Mouse (Mus musculus) midbrain, embryonic 11.5 days (tissue): ENCODE measurements at regions not wholly inside any gene's neighbourhood (a gene's known extent, or its start where the extent isn't known, plus 50 kb on each side); places are given as distances from the start of the nearest gene placed in this dataset.

ENCODE experiments used
- ATAC-seq: fragments of 200-750 bp; cut with Nextera tagmentation; 2 replicates; pipeline ENCODE4 v1.8.0; 2017; ENCODE audit warnings: moderate TSS enrichment, moderate library complexity; ENCODE audit not compliant: low FRiP score
- DNase-seq: peaks from one replicate; pipeline ENCODE4 v3.0.0; 2015; ENCODE audit warnings: low spot score; ENCODE audit errors: missing footprints
- H3K27ac ChIP-seq: fragments of 300-500 bp; sonication (generic); 2 replicates; pipeline ENCODE4 v1.5.1; 2014; ENCODE audit warnings: low read depth, low read length
- H3K27me3 ChIP-seq: fragments of 300-500 bp; sonication (generic); 2 replicates; pipeline ENCODE4 v1.6.1; 2014; ENCODE audit warnings: mild to moderate bottlenecking, low read length, moderate library complexity, mixed read lengths; ENCODE audit not compliant: control insufficient read depth, insufficient read depth
- H3K36me3 ChIP-seq: fragments of 300-500 bp; sonication (generic); 2 replicates; pipeline ENCODE4 v1.6.1; 2014; ENCODE audit warnings: mild to moderate bottlenecking, low read length, moderate library complexity, mixed read lengths; ENCODE audit not compliant: control insufficient read depth, insufficient read depth
- H3K4me1 ChIP-seq: fragments of 300-500 bp; sonication (generic); 2 replicates; pipeline ENCODE4 v1.6.1; 2014; ENCODE audit warnings: low read length; ENCODE audit not compliant: control insufficient read depth, insufficient read depth
- H3K4me2 ChIP-seq: fragments of 300-500 bp; sonication (generic); 2 replicates; pipeline ENCODE4 v1.6.1; 2014; ENCODE audit warnings: mild to moderate bottlenecking, moderate library complexity
- H3K4me3 ChIP-seq: fragments of 300-500 bp; sonication (generic); 2 replicates; pipeline ENCODE4 v1.5.1; 2014; ENCODE audit warnings: low read depth, low read length
- H3K9ac ChIP-seq: fragments of 300-500 bp; sonication (generic); 2 replicates; pipeline ENCODE4 v1.6.1; 2014; ENCODE audit warnings: low read length
- H3K9me3 ChIP-seq: fragments of 300-500 bp; sonication (generic); 2 replicates; pipeline ENCODE4 v1.6.1; 2016; ENCODE audit warnings: low read length; ENCODE audit not compliant: control insufficient read depth
- WGBS: fragments of 180-500 bp; shearing (Covaris S2); extraction: QIAGEN DNeasy Blood & Tissue Kit; methylation state at CpG from one replicate; pipeline ENCODE4 v1.1.7; 2014; 5-methylcytosine and 5-hydroxymethylcytosine counted together

DNA sequence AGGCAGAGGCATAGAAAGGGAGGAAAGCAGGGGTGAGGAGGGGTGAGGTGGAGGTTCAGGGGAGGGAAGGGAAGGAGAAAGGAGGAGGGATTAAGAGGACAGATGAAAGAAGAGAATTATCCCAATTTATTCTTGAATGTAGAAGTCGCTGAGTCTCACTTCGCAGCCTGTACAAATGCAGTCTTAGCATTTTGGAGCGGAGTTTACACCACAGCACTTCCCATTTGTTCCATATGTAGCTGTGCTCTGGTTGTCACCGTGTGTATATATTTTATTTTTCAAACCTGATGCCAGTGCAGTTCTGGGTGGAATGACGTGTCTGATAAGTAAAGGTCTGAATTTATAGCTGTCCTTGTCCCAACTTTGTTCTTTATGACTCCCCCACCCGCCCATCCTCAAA is 105.2 kb downstream of the Spata19 start:
- WGBS = 65% methylated on average over 6 of the region's 6 CpGs
- ATAC-seq = no peak
- Histone ChIP-seq H3K9me3 (no peaks in the 10 kb centered on the region), H3K4me1 (peaks cover 3% of the 10 kb centered on the region; the same call in 1 of the 2 replicates), H3K27me3 (no peaks in the 10 kb centered on the region), H3K36me3 (no peaks in the 10 kb centered on the region), H3K4me2 (no peak overlapping the region), H3K4me3 (no peak overlapping the region), H3K9ac (no peak overlapping the region), H3K27ac (no peak overlapping the region)
- no peak for DNase-seq

DNA sequence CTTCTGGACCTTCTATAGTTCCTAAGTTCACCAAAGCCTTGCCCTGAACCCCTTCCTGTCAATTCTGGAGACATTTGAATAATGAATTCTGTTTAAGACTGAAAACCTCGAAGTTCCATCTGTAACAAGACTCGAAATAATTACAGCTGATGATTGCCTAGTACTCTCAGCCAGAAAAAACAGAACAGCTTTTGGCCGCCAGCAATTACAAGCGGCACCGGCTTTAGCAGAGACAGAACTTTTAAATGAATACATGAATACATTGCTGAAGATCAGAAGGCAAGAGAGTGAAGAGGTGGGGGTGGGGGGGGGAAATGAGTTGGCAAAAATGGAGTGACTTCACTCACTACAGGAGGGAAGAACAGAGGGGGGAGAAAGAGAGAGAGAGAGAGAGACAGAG is 112.6 kb downstream of the Spata19 start:
- Histone ChIP-seq H3K4me2 (no peak overlapping the region), H3K27ac (no peak overlapping the region), H3K4me1 (no peaks in the 10 kb centered on the region), H3K9ac (no peak overlapping the region), H3K9me3 (no peaks in the 10 kb centered on the region), H3K36me3 (no peaks in the 10 kb centered on the region), H3K27me3 (no peaks in the 10 kb centered on the region), H3K4me3 (no peak overlapping the region)
- 89% methylated on average over 5 of the region's 5 CpGs for WGBS
- DNase-seq (no peak), ATAC-seq (no peak)

DNA sequence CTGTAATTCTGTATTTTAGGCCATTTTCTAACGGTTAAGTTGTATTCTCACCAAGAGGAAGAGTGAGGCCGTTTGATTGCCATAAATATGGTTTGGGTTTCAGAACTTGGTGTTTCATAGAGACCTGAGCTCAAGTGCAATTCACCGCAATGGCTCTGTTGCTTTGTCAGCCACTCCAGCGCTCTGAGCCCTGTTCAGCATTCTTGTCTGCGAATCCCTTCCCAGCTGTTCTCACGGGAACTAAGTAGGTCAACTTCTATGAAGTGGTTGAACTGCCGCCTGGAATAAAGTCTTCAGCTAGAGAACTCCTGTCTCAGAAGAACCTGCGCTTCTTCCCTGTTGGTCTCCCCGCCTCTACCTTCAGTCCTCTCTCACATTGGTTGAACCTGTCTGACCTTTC is 113.1 kb downstream of the Spata19 start:
- no peaks in the 10 kb centered on the region for H3K4me1 ChIP-seq
- H3K9ac ChIP-seq = no peak overlapping the region
- ATAC-seq (no peak), DNase-seq (no peak)
- H3K4me2 ChIP-seq = no peak overlapping the region
- H3K9me3 ChIP-seq = no peaks in the 10 kb centered on the region
- WGBS = 91% methylated on average over 9 of the region's 9 CpGs
- H3K36me3 ChIP-seq = no peaks in the 10 kb centered on the region
- H3K27me3 ChIP-seq = no peaks in the 10 kb centered on the region
- H3K4me3 ChIP-seq = no peak overlapping the region
- H3K27ac ChIP-seq = no peak overlapping the region

DNA sequence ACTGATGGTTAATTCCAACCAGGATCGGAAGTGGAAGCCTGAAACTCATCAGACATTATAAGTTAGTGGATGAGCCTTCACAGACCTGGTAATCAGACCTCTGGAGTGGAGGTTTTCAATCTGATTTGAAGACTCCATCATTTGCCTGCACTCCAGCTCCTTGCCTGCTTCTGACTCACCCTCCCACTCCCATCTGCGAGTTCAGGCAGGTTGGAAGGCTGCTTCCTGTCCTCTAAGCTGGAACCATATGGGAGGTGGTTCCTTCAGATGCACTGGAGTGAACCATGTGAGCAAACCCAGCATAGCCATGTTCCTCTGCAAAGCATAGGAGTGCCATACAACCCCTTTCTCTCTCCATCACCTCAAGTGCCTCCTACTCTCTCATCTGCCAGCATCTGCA is 114.6 kb downstream of the Spata19 start:
- WGBS = 73% methylated on average over 2 of the region's 2 CpGs
- H3K9ac ChIP-seq = no peak overlapping the region
- ATAC-seq = no peak

GRCm38 (mm10) chr9:27515427-27516110 is 119.0 kb downstream of the Spata19 start:
- no peak overlapping the region for H3K27ac ChIP-seq
- ATAC-seq (no peak), DNase-seq (no peak)
- no peaks in the 10 kb centered on the region for H3K4me1 ChIP-seq
- WGBS = 90% methylated on average over 4 of the region's 4 CpGs
- no peaks in the 10 kb centered on the region for H3K9me3 ChIP-seq
- H3K4me2 ChIP-seq = no peak overlapping the region
- H3K27me3 ChIP-seq = no peaks in the 10 kb centered on the region
- H3K4me3 ChIP-seq = no peak overlapping the region
- no peaks in the 10 kb centered on the region for H3K36me3 ChIP-seq
- H3K9ac ChIP-seq = no peak overlapping the region

More for the DNA sequence above, 114.6 kb downstream of the Spata19 start:
- no peak overlapping the region for H3K4me3 ChIP-seq
- no peaks in the 10 kb centered on the region for H3K9me3 ChIP-seq
- no peaks in the 10 kb centered on the region for H3K36me3 ChIP-seq
- no peak for DNase-seq
- H3K27me3 ChIP-seq = no peaks in the 10 kb centered on the region
- no peak overlapping the region for H3K27ac ChIP-seq
- no peak overlapping the region for H3K4me2 ChIP-seq
- no peaks in the 10 kb centered on the region for H3K4me1 ChIP-seq

DNA sequence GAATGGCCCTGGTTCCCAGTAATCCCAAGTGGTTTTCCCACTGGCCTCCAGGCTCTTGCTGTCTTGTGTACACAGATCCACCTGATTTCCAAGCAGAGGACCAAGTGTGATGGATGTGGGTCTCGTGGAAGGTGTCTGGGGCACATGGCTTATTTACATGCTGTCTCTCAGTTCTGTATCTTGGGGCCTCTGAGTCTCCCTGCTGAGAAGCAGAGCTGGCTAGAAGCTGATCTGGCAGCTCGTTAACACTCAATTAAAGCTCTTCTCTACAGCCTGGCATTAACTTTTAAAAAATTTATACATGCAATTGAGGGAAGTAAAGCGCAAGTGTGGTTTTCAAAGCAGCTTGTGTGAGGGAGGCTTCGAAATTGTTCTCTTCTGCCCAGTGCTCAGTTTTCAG is 121.4 kb downstream of the Spata19 start:
- Histone ChIP-seq H3K4me3 (no peak overlapping the region), H3K36me3 (no peaks in the 10 kb centered on the region), H3K9me3 (no peaks in the 10 kb centered on the region), H3K9ac (no peak overlapping the region), H3K4me1 (no peaks in the 10 kb centered on the region), H3K4me2 (no peak overlapping the region), H3K27ac (no peak overlapping the region), H3K27me3 (no peaks in the 10 kb centered on the region)
- DNase-seq = no peak
- ATAC-seq = no peak
- WGBS = 65% methylated on average over 4 of the region's 4 CpGs

DNA sequence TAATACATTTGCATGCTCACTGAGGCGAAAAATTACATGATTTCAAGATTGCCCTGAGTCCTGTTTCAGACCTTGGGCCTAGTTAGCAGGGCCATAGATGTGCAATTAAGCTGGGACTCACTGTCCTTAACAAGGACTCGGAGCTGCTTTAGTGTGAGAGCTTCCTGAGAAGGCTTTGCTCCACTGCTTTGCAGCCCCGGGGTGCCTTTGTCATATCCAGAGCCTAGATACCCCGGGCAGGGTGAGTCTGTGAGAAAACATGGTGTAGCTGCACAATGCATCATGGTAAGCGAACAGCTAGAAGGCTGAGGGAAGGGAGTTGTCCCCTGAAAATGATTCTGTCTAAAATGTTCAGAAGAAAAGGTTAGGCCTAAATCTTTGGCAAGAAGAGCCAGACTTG is 123.1 kb downstream of the Spata19 start:
- Histone ChIP-seq H3K27me3 (no peaks in the 10 kb centered on the region), H3K36me3 (no peaks in the 10 kb centered on the region), H3K9ac (no peak overlapping the region), H3K27ac (no peak overlapping the region), H3K4me2 (no peak overlapping the region), H3K9me3 (no peaks in the 10 kb centered on the region), H3K4me3 (no peak overlapping the region), H3K4me1 (no peaks in the 10 kb centered on the region)
- no peak for ATAC-seq
- no peak for DNase-seq
- WGBS = 37% methylated on average over 5 of the region's 5 CpGs

DNA sequence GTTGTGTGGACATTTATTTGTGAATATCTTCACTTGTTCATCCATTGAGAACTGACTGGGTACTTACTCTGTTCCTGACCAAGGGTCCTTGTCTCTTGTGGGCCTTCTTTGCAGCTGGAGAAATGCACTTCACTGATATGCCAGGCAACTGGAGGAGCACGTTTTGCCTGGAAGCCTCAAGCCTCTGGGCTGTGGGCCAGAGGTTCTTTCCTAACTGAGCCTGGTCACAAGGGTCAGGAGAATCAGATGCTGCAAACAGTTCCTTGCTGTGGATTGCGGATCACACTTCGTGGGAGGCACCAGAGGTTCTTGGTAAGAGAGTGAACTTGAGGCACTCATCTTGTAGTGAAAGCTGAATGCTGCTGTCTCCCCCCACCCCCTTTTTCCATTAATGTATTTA is 124.6 kb downstream of the Spata19 start:
- Histone ChIP-seq H3K27ac (no peak overlapping the region), H3K9ac (no peak overlapping the region), H3K9me3 (no peaks in the 10 kb centered on the region), H3K4me2 (no peak overlapping the region), H3K36me3 (no peaks in the 10 kb centered on the region), H3K4me3 (no peak overlapping the region), H3K4me1 (no peaks in the 10 kb centered on the region), H3K27me3 (no peaks in the 10 kb centered on the region)
- WGBS = 72% methylated on average over 3 of the region's 3 CpGs
- DNase-seq (no peak), ATAC-seq (no peak)

DNA sequence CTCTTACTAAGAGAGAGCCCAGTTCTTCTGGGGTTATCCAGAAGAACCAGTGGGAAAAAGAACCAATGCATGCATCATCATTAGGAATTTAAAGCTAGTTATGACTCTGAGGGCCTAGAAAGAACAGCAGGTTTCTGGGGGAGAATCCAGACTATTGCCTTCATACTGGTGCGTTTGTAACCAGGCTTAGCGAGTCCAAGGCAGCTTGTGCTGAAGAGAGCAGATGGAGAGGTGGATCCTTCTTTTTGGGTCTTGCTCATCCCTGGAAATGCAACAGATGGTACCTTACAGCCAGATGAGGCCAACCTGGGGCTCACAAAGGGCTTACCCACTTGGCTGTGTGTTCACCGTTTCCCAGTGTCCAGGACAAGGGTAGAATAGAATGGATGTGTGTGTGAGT is 130.1 kb downstream of the Spata19 start:
- no peak overlapping the region for H3K9ac ChIP-seq
- no peak for ATAC-seq
- no peak overlapping the region for H3K4me2 ChIP-seq
- WGBS = 88% methylated on average over 3 of the region's 3 CpGs
- H3K27ac ChIP-seq = no peak overlapping the region
- H3K4me3 ChIP-seq = no peak overlapping the region
- no peaks in the 10 kb centered on the region for H3K9me3 ChIP-seq
- no peaks in the 10 kb centered on the region for H3K4me1 ChIP-seq
- no peaks in the 10 kb centered on the region for H3K36me3 ChIP-seq
- DNase-seq = no peak
- no peaks in the 10 kb centered on the region for H3K27me3 ChIP-seq
